Mouse (Mus musculus) heart, embryonic 16.5 days (tissue): ENCODE results near the gene Baiap2l2. TPM values are rescaled to one million over a fixed set of nuclear protein-coding genes. Genes with fewer than 3 reads are reported as not detected.

Experiments
- ATAC-seq: fragments of 200-750 bp; cut with Nextera tagmentation; replicated peaks from 2 replicates; pipeline ENCODE4 v1.8.0; 2017; ENCODE audit warnings: moderate number of reproducible peaks; ENCODE audit not compliant: insufficient read depth, low FRiP score; ENCODE audit errors: extremely low read depth
- H3K27ac ChIP-seq: fragments of 300-500 bp; sonication (generic); 2 replicates; pipeline ENCODE4 v1.5.1; 2014; ENCODE audit warnings: mild to moderate bottlenecking, low read length, control low read depth, moderate library complexity
- H3K27me3 ChIP-seq: fragments of 300-500 bp; sonication (generic); 2 replicates; pipeline ENCODE4 v1.6.1; 2014; ENCODE audit warnings: low read length, mixed read lengths; ENCODE audit not compliant: control insufficient read depth, insufficient read depth
- H3K36me3 ChIP-seq: fragments of 300-500 bp; sonication (generic); 2 replicates; pipeline ENCODE4 v1.6.1; 2014; ENCODE audit not compliant: control insufficient read depth, insufficient read depth
- H3K4me1 ChIP-seq: fragments of 300-500 bp; sonication (generic); 2 replicates; pipeline ENCODE4 v1.6.1; 2014; ENCODE audit warnings: low read length, mixed read lengths; ENCODE audit not compliant: control insufficient read depth, insufficient read depth
- H3K4me2 ChIP-seq: fragments of 300-500 bp; sonication (generic); 2 replicates; pipeline ENCODE4 v1.6.1; 2014; ENCODE audit warnings: low read depth, mild to moderate bottlenecking, control low read depth, low read length
- H3K4me3 ChIP-seq: fragments of 300-500 bp; sonication (generic); 2 replicates; pipeline ENCODE4 v1.5.1; 2014; ENCODE audit warnings: mild to moderate bottlenecking, control low read depth, low read length
- H3K9ac ChIP-seq: fragments of 300-500 bp; sonication (generic); 2 replicates; pipeline ENCODE4 v1.6.1; 2014; ENCODE audit warnings: low read length, control low read depth
- H3K9me3 ChIP-seq: fragments of 300-500 bp; sonication (generic); replicated peaks from 2 replicates; pipeline ENCODE4 v1.6.1; 2016; ENCODE audit warnings: low read length; ENCODE audit not compliant: control insufficient read depth
- WGBS: fragments of 180-500 bp; shearing (Covaris S2); extraction: QIAGEN DNeasy Blood & Tissue Kit; methylation state at CpG from one replicate; pipeline ENCODE4 v1.1.7; 2014; 5-methylcytosine and 5-hydroxymethylcytosine counted together
- polyA plus RNA-seq: library from polyadenylated mRNA; unstranded; fragments of >200 nt; fragmentation: Nextera tagmentation; extraction: Ambion mirVana; gene quantifications from 2 replicates; pipeline ENCODE4 v1.2.1, GENCODE M21; 2015

Gene Baiap2l2
- 14.2 and 17.3 TPM in 2 replicates for polyA plus RNA-seq

- no peak within 1 kb of the TSS for H3K4me2 ChIP-seq
- H3K9me3 ChIP-seq: no peaks in the 10 kb centered on the region
- ATAC-seq: no peak
- no peaks in the 10 kb centered on the region for H3K27me3 ChIP-seq
- no peak within 1 kb of the TSS for H3K27ac ChIP-seq
- no peak within 1 kb of the TSS for H3K9ac ChIP-seq
- H3K36me3 ChIP-seq: no peaks in the 10 kb centered on the region
- H3K4me3 ChIP-seq: no peak within 1 kb of the TSS
- peaks cover 5% of the 10 kb centered on the region for H3K4me1 ChIP-seq
- WGBS: 72% methylated on average over 10 of the region's 10 CpGs
These were observed at the start of gene Baiap2l2 for GRCm38 (mm10) chr15:79285399-79285798. Gene Baiap2l2 (minus strand): TSS chr15:79285537.

GRCm38 (mm10) chr15:79333409-79333808 lies 48.1 kb upstream of the Baiap2l2 start:
- Histone ChIP-seq H3K9ac (no peak overlapping the region), H3K4me2 (no peak overlapping the region), H3K4me3 (no peak overlapping the region), H3K4me1 (no peaks in the 10 kb centered on the region; the same call in 1 of the 2 replicates), H3K27ac (no peak overlapping the region), H3K36me3 (no peaks in the 10 kb centered on the region), H3K27me3 (no peaks in the 10 kb centered on the region), H3K9me3 (no peaks in the 10 kb centered on the region)
- ATAC-seq: no peak
- 59% methylated on average over 4 of the region's 4 CpGs for WGBS

GRCm38 (mm10) chr15:79330521-79330920 lies 45.2 kb upstream of the Baiap2l2 start:
- Histone ChIP-seq H3K36me3 (no peaks in the 10 kb centered on the region), H3K27me3 (no peaks in the 10 kb centered on the region), H3K4me2 (no peak overlapping the region), H3K27ac (no peak overlapping the region), H3K9me3 (no peaks in the 10 kb centered on the region), H3K4me1 (peaks cover 11% of the 10 kb centered on the region), H3K9ac (no peak overlapping the region), H3K4me3 (no peak overlapping the region)
- 62% methylated on average over 4 of the region's 4 CpGs for WGBS
- no peak for ATAC-seq

GRCm38 (mm10) chr15:79329979-79330363 lies 44.6 kb upstream of the Baiap2l2 start:
- WGBS: 81% methylated on average over 6 of the region's 6 CpGs
- no peak overlapping the region for H3K4me2 ChIP-seq
- no peak for ATAC-seq
- H3K27me3 ChIP-seq: no peaks in the 10 kb centered on the region
- H3K4me3 ChIP-seq: no peak overlapping the region
- no peak overlapping the region for H3K9ac ChIP-seq
- H3K9me3 ChIP-seq: no peaks in the 10 kb centered on the region
- no peak overlapping the region for H3K27ac ChIP-seq
- H3K36me3 ChIP-seq: no peaks in the 10 kb centered on the region
- peaks cover 11% of the 10 kb centered on the region for H3K4me1 ChIP-seq

GRCm38 (mm10) chr15:79329346-79329978 lies 44.1 kb upstream of the Baiap2l2 start:
- H3K27me3 ChIP-seq: no peaks in the 10 kb centered on the region
- no peak for ATAC-seq
- H3K9ac ChIP-seq: no peak overlapping the region
- WGBS: 90% methylated on average over 6 of the region's 6 CpGs
- H3K27ac ChIP-seq: no peak overlapping the region
- no peak overlapping the region for H3K4me3 ChIP-seq
- H3K4me2 ChIP-seq: no peak overlapping the region
- peaks cover 11% of the 10 kb centered on the region for H3K4me1 ChIP-seq
- H3K36me3 ChIP-seq: no peaks in the 10 kb centered on the region
- H3K9me3 ChIP-seq: no peaks in the 10 kb centered on the region

GRCm38 (mm10) chr15:79328939-79329275 lies 43.6 kb upstream of the Baiap2l2 start:
- peaks cover 17% of the 10 kb centered on the region for H3K4me1 ChIP-seq

GRCm38 (mm10) chr15:79328058-79328938 lies 43.0 kb upstream of the Baiap2l2 start, which contains the start of gene Pla2g6:
Gene Pla2g6 (minus strand): TSS chr15:79328390.
- ATAC-seq: peak; percentile 94
- peak within 1 kb of the TSS; percentile 92 for H3K4me2 ChIP-seq
- peak within 1 kb of the TSS; percentile 88 for H3K9ac ChIP-seq
- H3K36me3 ChIP-seq: no peaks in the 10 kb centered on the region
- peak within 1 kb of the TSS; percentile 71 for H3K4me3 ChIP-seq
- WGBS: 3% methylated on average over 43 of the region's 46 CpGs
- H3K27me3 ChIP-seq: no peaks in the 10 kb centered on the region
- H3K27ac ChIP-seq: peak within 1 kb of the TSS; percentile 91
- peaks cover 23% of the 10 kb centered on the region for H3K4me1 ChIP-seq
- H3K9me3 ChIP-seq: no peaks in the 10 kb centered on the region

More at GRCm38 (mm10) chr15:79328939-79329275, 43.6 kb upstream of the Baiap2l2 start:
- no peaks in the 10 kb centered on the region for H3K27me3 ChIP-seq
- no peak for ATAC-seq
- WGBS: 91% methylated on average over 4 of the region's 4 CpGs
- peak overlapping the region; percentile 92; the same call in 1 of the 2 replicates for H3K4me2 ChIP-seq
- H3K4me3 ChIP-seq: no peak overlapping the region
- H3K36me3 ChIP-seq: no peaks in the 10 kb centered on the region
- H3K9ac ChIP-seq: no peak overlapping the region
- no peak overlapping the region for H3K27ac ChIP-seq
- H3K9me3 ChIP-seq: no peaks in the 10 kb centered on the region

- 16% methylated on average over 20 of the region's 20 CpGs for WGBS
These were observed 41.9 kb upstream of the Baiap2l2 start for GRCm38 (mm10) chr15:79326971-79327961.

More at GRCm38 (mm10) chr15:79326971-79327961, 41.9 kb upstream of the Baiap2l2 start:
- Histone ChIP-seq H3K4me2 (peak overlapping the region; percentile 92), H3K4me1 (peaks cover 30% of the 10 kb centered on the region), H3K27me3 (no peaks in the 10 kb centered on the region), H3K9ac (peak overlapping the region; percentile 88), H3K36me3 (no peaks in the 10 kb centered on the region), H3K27ac (peak overlapping the region; percentile 91), H3K4me3 (peak overlapping the region; percentile 71), H3K9me3 (no peaks in the 10 kb centered on the region)
- no peak for ATAC-seq
